Mouse (Mus musculus) mammary gland, adult 2 months (tissue): ENCODE data around the gene Cartpt. TPM values are rescaled to one million over a fixed set of nuclear protein-coding genes. Genes with fewer than 3 reads are reported as not detected.

ENCODE experiments used
- polyA plus RNA-seq: library from polyadenylated mRNA; depleted of rRNA; stranded (reverse); fragments of >200 nt; gene quantifications from 2 replicates; pipeline ENCODE4 v1.2.3, GENCODE M21; 2012; ENCODE audit warnings: low replicate concordance; rRNA removed

Gene Cartpt
- not detected in 2 replicates for polyA plus RNA-seq

DNA sequence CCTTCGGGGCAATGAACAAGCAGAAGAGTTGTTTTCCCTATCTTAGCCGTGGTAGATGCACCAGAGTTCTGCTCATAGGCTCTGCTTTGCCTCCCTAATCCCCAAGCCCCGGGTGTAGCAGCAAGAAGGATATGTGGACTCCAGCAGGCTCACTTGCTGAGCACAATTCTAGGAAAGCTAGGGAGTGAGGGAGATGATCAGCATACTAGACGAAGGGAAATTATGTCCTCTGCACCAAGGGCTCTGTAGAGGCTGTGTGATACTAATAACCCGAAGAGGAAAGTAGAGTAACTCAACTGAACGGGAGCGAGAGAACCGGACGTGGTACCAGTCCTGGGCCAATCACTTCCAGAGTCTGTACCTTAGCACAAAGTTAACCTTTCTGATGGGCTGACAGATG lies at the start of gene Cartpt:
TSS of gene Cartpt (minus strand) at position 127 of the 400 bp plus-strand sequence.

Other genes with a start within 250 kb of the Cartpt start
- 32.3 and 38.8 TPM in 2 replicates for gene Mccc2, start 114.5 kb upstream of the Cartpt start, polyA plus RNA-seq
- 2.0 and 2.2 TPM in 2 replicates for gene Bdp1, start 203.0 kb upstream of the Cartpt start, polyA plus RNA-seq
- 2.3 and 5.7 TPM in 2 replicates for gene Serf1, start 206.9 kb upstream of the Cartpt start, polyA plus RNA-seq
- 8.3 and 15.5 TPM in 2 replicates for gene Smn1, start 223.8 kb upstream of the Cartpt start, polyA plus RNA-seq